Comparison of ENCODE assay signal across 8 mouse cellular contexts in genomic region chr12:69227776-69228466, GRCm38 (mm10). TPM values are rescaled to one million over a fixed set of nuclear protein-coding genes. Genes with fewer than 3 reads are reported as not detected.
A peak's percentile ranks its signal among the peaks of the same experiment; 100 is the strongest.
DNase-seq lines count a peak whose midpoint lies in the region; ATAC-seq and TF ChIP-seq lines count a peak whose summit lies in the region.

Gene Pole2, minus strand, starts transcription at chr12:69228195.

- no peak for TF ChIP-seq CTCF in G1E (IDR thresholded peaks at IDR 0.05; ENCODE audit: low read depth, low read length)
- no peak for TF ChIP-seq CTCF in liver, postnatal 0 days (IDR thresholded peaks at IDR 0.05; ENCODE audit: low read depth)
- TF ChIP-seq CTCF in testis, adult 2 months (IDR thresholded peaks at IDR 0.05; ENCODE audit: control insufficient read depth, insufficient read depth, insufficient replicate concordance, low read depth, low read length), result no peak

- H3K27ac ChIP-seq in forebrain, embryonic 16.5 days (ENCODE audit: low read length), result no peak within 1 kb of the TSS
- peak within 1 kb of the TSS; percentile 76 for H3K27ac ChIP-seq in liver, postnatal 0 days (ENCODE audit: low read depth)
- H3K27ac ChIP-seq in neural tube, embryonic 13.5 days (replicated peaks), result 0 out of 2 replicates have a peak within 1 kb of the TSS, but pooled peaks have one; percentile 25
- H3K27ac ChIP-seq in testis, adult 2 months (ENCODE audit: control insufficient read depth, insufficient read depth, low read depth, low read length), result no peak within 1 kb of the TSS; the same call in 1 of the 2 replicates

- peaks cover 28% of the 10 kb centered on the region for H3K4me1 ChIP-seq in G1E (ENCODE audit: insufficient read depth, low read depth, low read length)
- H3K4me1 ChIP-seq in forebrain, embryonic 16.5 days (replicated peaks; ENCODE audit: control insufficient read depth, insufficient read depth, low read length), result no peaks in the 10 kb centered on the region
- peaks cover 8% of the 10 kb centered on the region for H3K4me1 ChIP-seq in liver, postnatal 0 days (ENCODE audit: insufficient read depth)
- H3K4me1 ChIP-seq in neural tube, embryonic 13.5 days (replicated peaks), result 0 out of 2 replicates have a peak, but pooled peaks cover 3% of the 10 kb centered on the region
- no peaks in the 10 kb centered on the region for H3K4me1 ChIP-seq in testis, adult 2 months (ENCODE audit: control insufficient read depth, insufficient read depth, low read length)

- peak within 1 kb of the TSS; percentile 74 for H3K4me3 ChIP-seq in G1E (ENCODE audit: low read depth, low read length)
- peak within 1 kb of the TSS; percentile 58 for H3K4me3 ChIP-seq in forebrain, embryonic 16.5 days (replicated peaks; ENCODE audit: low read length)
- H3K4me3 ChIP-seq in liver, postnatal 0 days (ENCODE audit: low read depth, low read length), result peak within 1 kb of the TSS; percentile 67
- peak within 1 kb of the TSS; percentile 59 for H3K4me3 ChIP-seq in neural tube, embryonic 13.5 days
- peak within 1 kb of the TSS; percentile 93 for H3K4me3 ChIP-seq in testis, adult 2 months (ENCODE audit: control insufficient read depth, low read depth, low read length)

- 0 out of 2 replicates have a peak, but pooled peaks have one; percentile 19 for TF ChIP-seq POLR2A in testis, adult 2 months (IDR thresholded peaks at IDR 0.05; ENCODE audit: control insufficient read depth, low read depth, low read length)

- 0 out of 2 replicates have a peak, but pooled peaks have one; percentile 25 for TF ChIP-seq EP300 in liver, postnatal 0 days (IDR thresholded peaks at IDR 0.05; ENCODE audit: low read depth)

- peak within 1 kb of the TSS; percentile 52 for H3K4me2 ChIP-seq in forebrain, embryonic 16.5 days (ENCODE audit: low read length)
- peak within 1 kb of the TSS; percentile 72 for H3K4me2 ChIP-seq in liver, postnatal 0 days (ENCODE audit: low read depth, low read length)
- peak within 1 kb of the TSS; percentile 52 for H3K4me2 ChIP-seq in neural tube, embryonic 13.5 days

- no peaks in the 10 kb centered on the region for H3K9me3 ChIP-seq in G1E (replicated peaks)
- H3K9me3 ChIP-seq in forebrain, embryonic 16.5 days (ENCODE audit: control insufficient read depth, low read length), result no peaks in the 10 kb centered on the region
- no peaks in the 10 kb centered on the region for H3K9me3 ChIP-seq in liver, postnatal 0 days (ENCODE audit: low read length)
- no peaks in the 10 kb centered on the region for H3K9me3 ChIP-seq in neural tube, embryonic 13.5 days

- peak; percentile 92 for DNase-seq in G1E (ENCODE audit: low spot score)
- DNase-seq in cerebellum, adult 18-20 months, result peak; percentile 82 to 87
- peak; percentile 78 for DNase-seq in heart, postnatal 25 days (ENCODE audit: low spot score)
- DNase-seq in layer of hippocampus, adult 11-12 months (ENCODE audit: low spot score), result peak; percentile 77
- peak; percentile 92 for DNase-seq in liver, postnatal 0 days

- intact Hi-C loops in heart, postnatal 25 days (cut with DNase I), result loop anchor here (5.0 kb wide), 1 partner anchor 69 kb away; the partner anchor contains the start of gene Klhdc2

- H3K27me3 ChIP-seq in G1E (ENCODE audit: insufficient read depth, low read length), result no peaks in the 10 kb centered on the region
- no peaks in the 10 kb centered on the region for H3K27me3 ChIP-seq in forebrain, embryonic 16.5 days (replicated peaks; ENCODE audit: control insufficient read depth, insufficient read depth, low read length)
- H3K27me3 ChIP-seq in liver, postnatal 0 days (ENCODE audit: insufficient read depth, low read length), result no peaks in the 10 kb centered on the region
- no peaks in the 10 kb centered on the region for H3K27me3 ChIP-seq in neural tube, embryonic 13.5 days
- no peaks in the 10 kb centered on the region for H3K27me3 ChIP-seq in testis, adult 2 months (ENCODE audit: control insufficient read depth, insufficient read depth, low read length)

- WGBS in forebrain, embryonic 16.5 days, result under 1% methylated on average over 37 of the region's 37 CpGs
- under 1% methylated on average over 36 of the region's 37 CpGs for WGBS in liver, postnatal 0 days (ENCODE audit: insufficient replicate concordance)
- under 1% methylated on average over 37 of the region's 37 CpGs for WGBS in neural tube, embryonic 13.5 days

- H3K9ac ChIP-seq in forebrain, embryonic 16.5 days (replicated peaks; ENCODE audit: low read depth, low read length), result peak within 1 kb of the TSS; percentile 53; the same call in 1 of the 2 replicates
- peak within 1 kb of the TSS; percentile 72 for H3K9ac ChIP-seq in liver, postnatal 0 days (replicated peaks)
- peak within 1 kb of the TSS; percentile 59 for H3K9ac ChIP-seq in neural tube, embryonic 13.5 days

- peaks cover 33% of the 10 kb centered on the region for H3K36me3 ChIP-seq in G1E (replicated peaks)
- H3K36me3 ChIP-seq in forebrain, embryonic 16.5 days (ENCODE audit: control insufficient read depth, insufficient read depth), result no peaks in the 10 kb centered on the region
- peaks cover 6% of the 10 kb centered on the region; the same call in 1 of the 2 replicates for H3K36me3 ChIP-seq in liver, postnatal 0 days (replicated peaks; ENCODE audit: insufficient read depth, low read length)
- H3K36me3 ChIP-seq in neural tube, embryonic 13.5 days, result no peaks in the 10 kb centered on the region
- no peaks in the 10 kb centered on the region for H3K36me3 ChIP-seq in testis, adult 2 months (ENCODE audit: control insufficient read depth, insufficient read depth, low read length)

- ATAC-seq in G1E (ENCODE audit: extremely low read depth, insufficient number of reproducible peaks, low FRiP score, poor library complexity, severe bottlenecking), result peak; percentile 89
- peak; percentile 97 for ATAC-seq in forebrain, embryonic 16.5 days
- peak; percentile 96 for ATAC-seq in liver, postnatal 0 days
- peak; percentile 96 for ATAC-seq in neural tube, embryonic 13.5 days (ENCODE audit: low read depth)

RNA-seq across cellular contexts. Expression of gene Pole2, which starts in this region (rescaled TPM):
- total RNA-seq in G1E (2014; fragmentation: Nextera tagmentation) (57.3 and 67.0 TPM in 2 replicates), G1E (2017) (82.3 and 85.4 TPM in 2 replicates)
- polyA plus RNA-seq in G1E (2012), result 20.3 and 20.7 TPM in 2 replicates
- polyA plus RNA-seq in forebrain, embryonic 16.5 days (2015; fragmentation: Nextera tagmentation; extraction: Ambion mirVana), result 7.2 and 8.0 TPM in 2 replicates
- 1 to 10 TPM in 1 of 2 experiments, under 1 TPM in 1; 0.98 to 1.2 TPM for total RNA-seq in heart, postnatal 25 days (2021)
- polyA plus RNA-seq in liver, postnatal 0 days (2015; fragmentation: Nextera tagmentation; extraction: Ambion mirVana), result 8.0 and 9.3 TPM in 2 replicates
- polyA plus RNA-seq in neural tube, embryonic 13.5 days (2015; fragmentation: Nextera tagmentation; extraction: Ambion mirVana), result 4.1 and 7.1 TPM in 2 replicates
- polyA plus RNA-seq in testis, adult 2 months (2012; rRNA removed), result 46.0 and 63.4 TPM in 2 replicates

Comparison
In these comparisons a context has a peak if more than half of its experiments do, and no peak if none do; other contexts are left out.
1. RNA of gene Pole2 (total RNA-seq): 57.3 to 85.4 TPM in G1E; 0.98 to 1.2 TPM in heart, postnatal 25 days; every median in the first group is over 10 times any median in the second.
2. H3K27ac ChIP-seq: peak in liver, postnatal 0 days (single experiment) and neural tube, embryonic 13.5 days (single experiment); none in forebrain, embryonic 16.5 days (single experiment) and testis, adult 2 months (single experiment).
3. Peak in every context shown above with its lines, with median percentiles within 50 percentile points of each other: ATAC-seq, DNase-seq, H3K4me3 ChIP-seq, H3K4me2 ChIP-seq and H3K9ac ChIP-seq.